Mouse (Mus musculus) cerebellum, adult 8-10 months (tissue): ENCODE results near the gene Ppp1r18.

Experiments used
- DNase-seq: peaks from one replicate; pipeline ENCODE4 v3.0.0; 2022

Gene Ppp1r18

GRCm38 (mm10) chr17:35865481-35866280 is at the start of gene Ppp1r18:
Ppp1r18 (plus strand) TSS chr17:35865593.
- DNase-seq: no peak

DNA sequence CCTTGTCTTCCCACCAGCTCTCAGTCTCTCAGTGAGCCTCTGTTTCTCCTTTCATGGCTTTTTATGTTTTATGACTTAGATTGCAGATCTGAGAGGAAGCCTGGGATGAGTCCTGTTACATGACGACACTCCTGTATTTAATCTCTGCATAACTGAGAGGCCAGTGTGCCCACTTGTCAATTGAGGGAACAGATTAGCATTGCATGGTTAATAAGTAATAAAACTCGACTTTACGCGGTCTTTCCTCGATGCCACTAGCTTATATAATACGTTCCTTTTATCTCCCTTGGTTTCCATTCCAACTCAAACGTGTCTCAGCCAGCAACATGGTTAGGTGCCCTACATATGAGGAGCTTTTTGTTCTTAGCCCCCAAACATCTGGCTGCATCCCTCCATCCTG is 49.6 kb upstream of the Ppp1r18 start:
- no peak for DNase-seq

DNA sequence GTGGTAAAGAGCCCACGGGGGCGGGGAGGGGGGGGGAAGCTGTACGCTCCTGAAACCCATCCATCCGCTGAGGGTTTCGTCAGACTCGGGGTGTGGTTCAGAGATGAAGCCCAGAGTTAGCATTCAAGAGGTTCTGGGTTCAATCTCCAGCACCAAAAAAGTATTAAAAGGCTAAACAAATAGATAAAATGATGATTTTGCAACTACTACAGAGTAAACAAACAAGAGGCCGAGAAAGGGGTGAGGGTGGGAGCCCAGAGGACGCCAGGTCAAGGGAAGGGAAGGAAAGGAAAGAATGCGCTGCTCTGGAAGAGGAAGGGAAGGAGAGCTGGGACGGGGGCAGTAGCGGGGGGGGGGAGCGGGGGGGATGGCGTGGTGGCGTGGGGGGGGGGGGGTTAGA is 48.7 kb upstream of the Ppp1r18 start:
- DNase-seq: no peak

DNA sequence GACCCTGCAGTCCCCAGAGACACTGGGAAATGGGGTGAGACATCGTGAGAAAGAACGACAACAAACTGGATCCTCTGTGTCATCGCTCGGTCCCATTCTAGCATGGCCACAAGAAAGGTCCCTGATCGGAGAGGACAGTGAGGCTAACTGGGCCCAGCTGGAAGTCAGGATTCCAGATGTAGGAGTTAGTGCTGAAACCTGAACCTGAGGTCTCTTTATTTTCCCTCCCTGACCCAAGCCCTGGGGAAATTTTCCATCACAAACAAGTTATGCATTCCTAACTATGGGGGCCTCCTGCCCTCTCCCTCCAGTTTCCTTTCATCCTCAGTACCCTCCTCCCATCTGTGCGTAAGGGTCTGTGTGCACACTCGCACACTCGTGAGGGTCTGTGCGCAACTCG is 48.2 kb upstream of the Ppp1r18 start:
- no peak for DNase-seq

DNA sequence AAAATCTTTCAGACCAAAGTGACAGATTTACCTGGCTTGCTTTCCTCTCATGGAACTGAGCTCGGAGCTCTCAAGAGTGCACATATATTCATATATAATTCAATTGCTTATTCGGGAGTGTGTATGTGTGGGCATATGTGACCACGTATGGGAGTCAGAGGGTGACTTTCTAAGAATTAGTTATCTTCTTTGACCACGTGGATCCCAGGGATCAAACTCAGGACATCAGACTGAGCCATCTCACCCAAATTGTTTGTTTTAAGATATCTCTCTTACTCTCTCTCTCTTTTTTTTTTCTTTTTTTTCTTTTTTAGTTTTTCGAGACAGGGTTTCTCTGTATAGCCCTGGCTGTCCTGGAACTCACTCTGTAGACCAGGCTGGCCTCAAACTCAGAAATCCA is 45.3 kb upstream of the Ppp1r18 start:
- no peak for DNase-seq

- peak; percentile 52 for DNase-seq
These were observed 43.7 kb upstream of the Ppp1r18 start, which contains the start of gene Ier3 for GRCm38 (mm10) chr17:35821439-35822430. Ier3 (plus strand) TSS chr17:35821684.

DNA sequence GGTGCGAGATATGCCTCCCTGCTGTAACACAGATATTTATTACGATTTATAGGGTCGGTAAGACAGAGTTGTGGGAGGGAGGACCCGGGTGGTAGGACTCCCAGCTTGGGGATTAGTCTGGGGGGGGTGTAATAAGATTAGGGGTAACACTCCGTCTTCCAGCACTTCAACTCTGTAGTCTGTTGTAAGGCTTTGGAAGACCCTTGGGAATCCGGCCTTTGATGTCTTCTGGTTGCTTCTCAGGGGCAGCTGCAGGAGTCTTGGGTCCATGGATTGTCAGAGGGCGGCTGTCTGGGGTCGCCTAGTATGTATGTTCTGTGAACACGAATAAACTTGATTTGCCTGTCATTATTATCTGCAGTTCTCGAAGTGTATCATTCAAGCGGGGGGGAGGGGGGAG is 42.8 kb upstream of the Ppp1r18 start:
- no peak for DNase-seq

DNA sequence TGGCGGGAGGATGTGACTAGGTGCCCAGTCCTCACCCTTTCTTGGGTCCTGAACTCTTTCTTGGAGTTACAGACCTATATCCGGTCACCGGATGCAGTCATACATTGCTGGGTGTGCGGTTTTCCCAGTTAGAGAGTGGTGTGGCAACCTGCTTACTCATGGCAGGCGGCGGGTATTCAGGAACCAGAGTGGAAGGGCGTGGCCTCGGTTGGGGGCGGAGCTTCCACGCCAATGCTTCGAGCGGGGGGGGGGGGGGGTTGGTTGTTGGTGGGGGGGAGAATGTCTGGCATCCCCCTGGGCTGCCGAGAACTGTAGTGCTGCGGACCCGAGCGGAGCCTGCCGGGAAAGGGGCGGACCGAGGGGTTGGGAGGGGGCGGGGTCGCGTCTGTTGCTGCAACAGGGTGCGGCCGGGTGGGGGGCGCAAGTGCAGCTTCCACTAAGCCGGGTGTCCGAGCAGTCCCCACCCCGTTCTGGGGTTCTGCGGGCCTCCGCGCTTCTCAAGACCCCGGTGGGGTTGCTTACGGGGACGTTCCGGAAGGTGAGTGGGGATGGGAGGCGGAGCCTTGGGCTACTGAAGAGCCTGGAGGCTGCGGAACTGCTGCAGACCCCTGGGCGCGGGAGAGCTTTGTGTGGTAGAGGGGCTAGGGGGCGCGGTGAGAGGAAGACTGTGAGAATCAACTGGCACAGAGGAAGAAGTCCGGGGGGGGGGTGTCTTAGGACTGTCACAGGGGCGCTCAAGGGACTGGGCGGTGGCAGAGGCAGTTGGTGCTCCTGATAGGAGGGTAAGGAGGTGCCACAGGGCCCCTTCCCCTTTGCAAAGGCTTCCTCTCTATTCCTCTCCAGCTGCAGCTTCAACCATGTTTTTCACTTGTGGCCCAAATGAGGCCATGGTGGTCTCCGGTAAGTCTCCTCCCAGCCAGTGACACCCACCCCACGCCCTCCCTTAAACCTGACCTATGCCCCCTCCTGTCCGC is 42.1 kb upstream of the Ppp1r18 start, which contains the start of gene Flot1:
Flot1 (plus strand) TSS at position 267 of the 974 bp plus-strand sequence.
- peak; percentile 69 for DNase-seq

GRCm38 (mm10) chr17:35824402-35824801 is 41.0 kb upstream of the Ppp1r18 start:
- DNase-seq: no peak

- no peak for DNase-seq
These were observed 40.1 kb upstream of the Ppp1r18 start for GRCm38 (mm10) chr17:35825109-35825850.

- peak; percentile 79 for DNase-seq
These were observed 35.7 kb upstream of the Ppp1r18 start for GRCm38 (mm10) chr17:35829737-35830136.

DNA sequence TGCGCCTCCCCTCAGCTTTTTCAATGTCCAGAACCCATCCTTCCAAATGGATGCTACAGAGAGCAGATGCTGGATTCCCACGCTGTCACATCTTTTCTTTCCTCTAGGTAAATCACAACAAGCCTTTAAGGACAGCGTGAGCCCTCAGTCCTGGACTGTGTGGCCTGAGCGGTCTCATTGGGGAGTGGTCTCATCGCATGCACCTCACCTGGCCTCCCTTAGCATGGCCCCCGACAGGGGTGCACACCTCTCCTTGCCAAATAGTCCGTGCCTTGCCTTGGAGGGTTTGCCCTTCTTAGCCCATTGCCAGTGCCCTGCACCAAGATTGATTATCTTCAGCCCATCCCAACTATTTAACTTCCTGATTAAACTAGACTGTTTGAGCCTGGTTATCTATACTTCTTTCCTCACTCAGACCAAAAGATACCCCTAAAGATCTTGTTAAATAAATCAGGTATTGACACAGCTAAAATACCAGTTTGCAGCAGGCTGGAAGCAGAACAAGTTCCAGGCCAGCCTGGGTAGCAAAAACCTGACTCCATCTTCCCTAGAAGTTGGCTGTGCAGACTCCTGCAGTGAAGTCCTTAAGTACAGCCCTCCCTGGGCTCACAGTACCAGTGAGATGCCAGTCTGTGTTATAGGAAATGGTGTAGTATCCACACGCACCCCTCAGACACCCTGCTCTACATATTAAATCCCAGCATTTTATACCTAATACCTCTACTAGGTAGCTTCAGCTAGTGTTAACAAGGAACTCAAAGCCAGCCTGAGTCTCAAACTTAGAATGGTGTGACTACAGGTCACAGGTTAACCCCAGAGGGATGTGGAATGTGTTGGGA is 32.8 kb upstream of the Ppp1r18 start:
- no peak for DNase-seq

GRCm38 (mm10) chr17:35833239-35833751 is 32.1 kb upstream of the Ppp1r18 start:
- DNase-seq: no peak

DNA sequence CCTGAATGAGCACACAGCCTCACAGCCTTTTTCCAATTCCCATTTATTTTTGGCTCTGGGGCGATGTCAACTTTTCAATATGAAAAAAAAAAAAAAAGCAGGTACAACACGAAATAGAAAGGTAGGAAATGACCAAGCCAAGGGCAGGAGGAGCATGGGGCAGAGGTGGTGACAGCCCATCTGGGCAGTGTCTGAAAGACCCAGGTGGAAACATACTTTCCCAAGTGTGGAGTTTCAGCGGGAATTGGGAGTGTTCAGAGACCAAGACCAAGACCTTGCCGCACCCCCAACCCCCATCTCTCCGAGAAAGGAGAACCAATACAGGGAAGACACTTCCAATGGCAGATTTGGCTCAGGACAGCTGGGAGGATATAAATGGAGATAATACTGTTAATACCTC is 31.5 kb upstream of the Ppp1r18 start:
- no peak for DNase-seq

GRCm38 (mm10) chr17:35834696-35835422 is 30.5 kb upstream of the Ppp1r18 start:
- peak; percentile 36 for DNase-seq

DNA sequence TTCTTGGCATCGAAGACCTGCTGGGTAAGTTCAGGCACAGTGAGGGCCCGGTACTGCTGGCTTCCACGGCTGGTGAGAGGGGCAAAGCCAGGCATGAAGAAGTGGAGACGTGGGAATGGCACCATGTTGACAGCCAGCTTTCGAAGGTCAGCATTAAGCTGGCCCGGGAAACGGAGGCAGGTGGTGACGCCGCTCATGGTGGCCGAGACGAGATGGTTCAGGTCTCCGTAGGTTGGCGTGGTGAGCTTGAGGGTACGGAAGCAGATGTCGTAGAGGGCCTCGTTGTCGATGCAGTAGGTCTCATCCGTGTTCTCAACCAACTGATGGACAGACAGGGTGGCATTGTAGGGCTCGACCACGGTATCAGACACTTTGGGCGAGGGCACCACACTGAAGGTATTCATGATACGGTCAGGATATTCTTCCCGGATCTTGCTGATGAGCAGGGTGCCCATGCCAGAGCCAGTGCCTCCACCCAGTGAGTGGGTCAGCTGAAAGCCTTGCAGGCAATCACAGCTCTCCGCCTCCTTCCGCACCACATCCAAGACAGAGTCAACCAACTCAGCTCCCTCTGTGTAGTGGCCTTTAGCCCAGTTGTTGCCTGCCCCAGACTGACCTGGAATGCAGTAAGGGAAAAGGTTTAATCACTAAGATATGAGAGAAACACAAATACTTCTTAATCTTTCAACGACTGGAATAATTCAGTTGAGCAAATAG is 29.8 kb upstream of the Ppp1r18 start:
- peak; percentile 51 for DNase-seq

DNA sequence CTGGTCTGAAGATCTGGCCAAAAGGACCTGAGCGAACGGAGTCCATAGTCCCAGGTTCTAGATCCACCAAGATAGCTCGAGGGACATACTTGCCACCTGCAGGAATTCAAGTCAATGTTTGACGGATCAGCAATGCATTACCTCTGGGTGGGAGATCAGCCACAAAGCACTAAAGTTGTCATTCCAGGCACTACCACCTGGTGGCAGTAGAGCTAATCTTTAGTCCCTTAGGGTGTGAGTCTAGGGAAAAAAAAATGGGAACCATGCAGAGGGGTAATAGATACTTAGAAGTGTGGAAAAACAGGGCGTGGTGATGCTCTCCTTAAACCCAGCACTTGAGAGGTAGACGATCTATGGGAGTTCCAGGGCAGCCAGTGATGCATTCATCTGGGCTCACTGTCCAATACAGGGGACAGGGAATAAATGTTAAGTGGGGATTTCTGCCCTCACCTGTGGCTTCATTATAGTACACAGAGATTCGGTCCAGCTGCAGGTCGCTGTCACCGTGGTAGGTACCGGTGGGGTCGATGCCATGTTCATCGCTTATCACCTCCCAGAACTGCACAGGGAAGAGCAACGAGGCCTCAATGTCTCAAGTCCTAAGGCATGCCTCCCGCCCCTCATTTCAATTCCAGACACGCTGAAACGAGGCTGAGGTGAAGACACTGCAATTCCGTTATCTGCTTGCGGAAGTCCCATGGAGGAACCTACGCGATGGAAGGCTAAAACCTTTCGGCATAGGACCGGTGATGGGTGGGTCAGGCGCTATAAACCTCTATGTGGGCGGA is 29.0 kb upstream of the Ppp1r18 start:
- peak; percentile 90 for DNase-seq

DNA sequence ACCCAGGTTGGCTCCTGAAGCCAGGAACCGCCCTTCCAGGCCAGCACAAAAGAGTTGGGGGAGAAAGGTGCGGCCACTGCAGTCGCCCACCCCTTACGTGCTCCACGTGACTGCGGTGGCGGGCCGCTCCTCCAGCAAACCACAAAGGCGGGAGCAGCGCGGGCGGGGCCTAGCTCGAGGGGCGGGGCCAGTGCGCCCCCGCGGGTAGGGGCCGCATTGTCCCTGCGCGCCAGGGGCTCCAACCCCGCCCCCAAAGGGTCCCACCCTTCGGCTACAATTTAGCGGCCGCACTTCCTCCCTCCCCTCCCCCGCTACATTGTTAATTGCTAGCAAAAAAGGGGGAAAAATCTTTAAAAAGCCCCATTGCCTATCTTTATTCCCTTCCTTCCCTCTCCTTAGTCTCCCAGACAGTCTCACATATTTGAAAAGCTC is 28.4 kb upstream of the Ppp1r18 start:
- DNase-seq: peak; percentile 75
